Mouse (Mus musculus): ENCODE results near the gene Tkfc.

Gene Tkfc

GRCm38 (mm10) chr19:10565217-10565616 is 40.2 kb downstream of the Tkfc start:
- CTCF ChIA-PET = interaction anchor here in 2 of 4 experiments (0.6 to 1.7 kb wide), 2 partner anchors 26 to 37 kb away, joined by 4 to 7 read pairs; no protein-coding TSS in a partner anchor
- POLR2A ChIA-PET = interaction anchor here in 3 of 4 experiments (0.7 to 4.3 kb wide), 7 partner anchors 10 to 284 kb away, joined by 3 to 19 read pairs (median 9); partner anchors contain the start of genes Cyb561a3 (in 3 of the 3), Tmem138 (in 3 of the 3), Ddb1 (in 1 of the 3) and Tkfc (in 1 of the 3)

- POLR2A ChIA-PET = interaction anchor here in 3 of 4 experiments (0.6 to 2.8 kb wide), 13 partner anchors 9 to 55 kb away, joined by 3 to 10 read pairs (median 4); partner anchors contain the start of genes Cyb561a3 (in 2 of the 3), Ddb1 (in 2 of the 3), Tmem138 (in 2 of the 3) and Tkfc (in 1 of the 3)
Measured at GRCm38 (mm10) chr19:10564278-10564677, 41.2 kb downstream of the Tkfc start.

GRCm38 (mm10) chr19:10562351-10562750 is 43.1 kb downstream of the Tkfc start:
- POLR2A ChIA-PET = interaction anchor here in 2 of 4 experiments (1.1 to 2.0 kb wide), 3 partner anchors 15 to 70 kb away, joined by 3 to 14 read pairs (median 5); partner anchors contain the start of genes Cyb561a3 (in 1 of the 2), Ddb1 (in 1 of the 2) and Tmem138 (in 1 of the 2)
- CTCF ChIA-PET = no interaction called here

More at GRCm38 (mm10) chr19:10564278-10564677, 41.2 kb downstream of the Tkfc start:
- CTCF ChIA-PET = interaction anchor here in 1 of 4 experiments (1.1 to 1.7 kb wide), 3 partner anchors 12 to 419 kb away, joined by 3 to 4 read pairs (median 3); partner anchors contain the start of gene Cyb561a3

GRCm38 (mm10) chr19:10561558-10562314 is 43.7 kb downstream of the Tkfc start:
- CTCF ChIA-PET = interaction anchor here in 2 of 4 experiments (0.6 to 1.3 kb wide), 8 partner anchors 16 to 418 kb away, joined by 3 to 6 read pairs (median 3); partner anchors contain the start of genes Cyb561a3 (in 1 of the 2) and Tmem138 (in 1 of the 2)

GRCm38 (mm10) chr19:10560108-10560507 is 45.3 kb downstream of the Tkfc start:
- ChIA-PET CTCF (no interaction called here), POLR2A (interaction anchor here in 1 of 4 experiments (0.7 to 1.7 kb wide), 2 partner anchors 28 to 46 kb away, joined by 3 to 5 read pairs; partner anchors contain the start of genes Ddb1 and Tkfc)

More at GRCm38 (mm10) chr19:10561558-10562314, 43.7 kb downstream of the Tkfc start:
- POLR2A ChIA-PET = interaction anchor here in 3 of 4 experiments (0.6 to 2.0 kb wide), 11 partner anchors 10 to 140 kb away, joined by 3 to 14 read pairs (median 4); partner anchors contain the start of genes Cyb561a3 (in 2 of the 3), Ddb1 (in 2 of the 3) and Tmem138 (in 2 of the 3)

GRCm38 (mm10) chr19:10557837-10558375 is 47.5 kb downstream of the Tkfc start:
- POLR2A ChIA-PET = interaction anchor here in 1 of 4 experiments (0.6 to 0.7 kb wide), 2 partner anchors 14 to 20 kb away, joined by 3 to 4 read pairs; no protein-coding TSS in a partner anchor

GRCm38 (mm10) chr19:10557430-10557829 is 48.0 kb downstream of the Tkfc start:
- ChIA-PET CTCF (interaction anchor here in 3 of 4 experiments (0.7 to 2.1 kb wide), 4 partner anchors 19 to 497 kb away, joined by 5 to 9 read pairs (median 8); partner anchors contain the start of genes Cyb561a3 (in 1 of the 3) and Tmem138 (in 1 of the 3)), POLR2A (interaction anchor here in 2 of 4 experiments (0.6 to 2.9 kb wide), 4 partner anchors 12 to 416 kb away, joined by 3 to 18 read pairs (median 4); no protein-coding TSS in a partner anchor)

More at GRCm38 (mm10) chr19:10557837-10558375, 47.5 kb downstream of the Tkfc start:
- CTCF ChIA-PET = interaction anchor here in 3 of 4 experiments (0.6 to 2.1 kb wide), 7 partner anchors 19 to 498 kb away, joined by 3 to 9 read pairs (median 5); partner anchors contain the start of genes Cyb561a3 (in 1 of the 3) and Tmem138 (in 1 of the 3)

GRCm38 (mm10) chr19:10557001-10557400 is 48.5 kb downstream of the Tkfc start:
- ChIA-PET CTCF (interaction anchor here in 1 of 4 experiments (2.1 kb wide), 1 partner anchor 20 kb away, joined by 9 read pairs; the partner anchor contains the start of genes Cyb561a3 and Tmem138), POLR2A (interaction anchor here in 2 of 4 experiments (0.6 to 2.9 kb wide), 4 partner anchors 13 to 416 kb away, joined by 3 to 18 read pairs (median 8); partner anchors contain the start of genes Cpsf7 (in 1 of the 2) and Sdhaf2 (in 1 of the 2))

GRCm38 (mm10) chr19:10555624-10556510 is 49.6 kb downstream of the Tkfc start, which contains the start of gene Tmem216:
Tmem216 (minus strand) TSS chr19:10556238.
- CTCF ChIA-PET = interaction anchor here in 2 of 4 experiments (1.1 to 2.1 kb wide), 2 partner anchors 21 to 54 kb away, joined by 3 to 9 read pairs; partner anchors contain the start of genes Cyb561a3 (in 1 of the 2) and Tmem138 (in 1 of the 2)
- POLR2A ChIA-PET = interaction anchor here in 3 of 4 experiments (0.7 to 3.2 kb wide), 21 partner anchors 8 to 417 kb away, joined by 3 to 18 read pairs (median 5); partner anchors contain the start of genes Cpsf7 (in 2 of the 3), Cyb561a3 (in 2 of the 3), Ddb1 (in 2 of the 3) and Sdhaf2 (in 2 of the 3)

GRCm38 (mm10) chr19:10539454-10539853 is 66.0 kb downstream of the Tkfc start:
- CTCF ChIA-PET = interaction anchor here in 2 of 4 experiments (0.7 to 1.7 kb wide), 7 partner anchors 9 to 170 kb away, joined by 3 to 4 read pairs (median 3); partner anchors contain the start of genes Cpsf7 (in 1 of the 2) and Sdhaf2 (in 1 of the 2)

More at GRCm38 (mm10) chr19:10539454-10539853, 66.0 kb downstream of the Tkfc start:
- POLR2A ChIA-PET = interaction anchor here in 2 of 4 experiments (0.6 to 6.4 kb wide), 12 partner anchors 9 to 557 kb away, joined by 3 to 29 read pairs (median 4); partner anchors contain the start of genes Cpsf7 (in 2 of the 2), Ddb1 (in 2 of the 2), Sdhaf2 (in 2 of the 2) and Tkfc (in 1 of the 2)

All from embryonic stem cell, embryonic (primary cell).